16 mouse cellular contexts compared by ENCODE assay signal in the genomic region with DNA sequence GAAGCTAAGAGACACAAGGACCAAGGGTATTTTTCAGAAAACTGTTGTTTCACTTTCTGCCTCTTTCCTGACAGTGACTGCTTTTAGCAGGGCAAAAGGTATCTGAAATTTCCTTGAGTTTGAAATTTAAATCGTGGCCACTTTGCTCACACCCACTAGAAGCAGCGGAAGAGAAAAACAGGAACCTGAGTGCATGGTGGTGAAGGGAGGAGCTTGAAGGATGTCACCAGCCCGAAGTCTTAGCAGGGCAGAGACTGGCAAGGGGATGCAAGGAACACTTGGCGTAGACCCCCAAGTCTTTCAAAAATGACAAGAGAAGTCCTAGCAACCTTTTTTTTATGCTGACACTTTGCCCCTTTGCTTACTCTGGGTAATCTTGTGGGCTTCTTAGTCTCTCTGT.
A peak's percentile ranks its signal among the peaks of the same experiment; 100 is the strongest.
DNase-seq lines count a peak whose midpoint lies in the region; ATAC-seq lines count a peak whose summit lies in the region.
"Had no signal": no experiment of that assay in that cellular context is flagged by ENCODE, and none has a peak within 500 bp of the region (broad histone marks: within the 10 kb centered on the region; RNA-seq: fewer than 3 reads in every experiment).

No protein-coding gene starts in this region.

- peak; percentile 96 for ATAC-seq in granulocyte monocyte progenitor cell, adult 5-6 weeks (replicated peaks; ENCODE audit: poor library complexity, severe bottlenecking)
- ATAC-seq: forebrain, embryonic 13.5 days; forebrain, postnatal 0 days had no signal

- intact Hi-C loops in left cerebral cortex, postnatal 14 days (cut with DNase I) = no loop called here

- DNase-seq in spleen, postnatal 36 days (ENCODE audit: low spot score in 2 of 2) = peak; percentile 4 to 13
- DNase-seq in spleen, adult 18-20 months = no peak
- peak; percentile 9 for DNase-seq in naive thymus-derived CD4-positive, alpha-beta T cell, adult 2 months (ENCODE audit: low read depth)
- no peak for DNase-seq in kidney, adult 18-20 months
- no peak for DNase-seq in left cerebral cortex, postnatal 14 days (ENCODE audit: low spot score in 2 of 2)
- DNase-seq in heart, adult 18-20 months = no peak
- DNase-seq: adrenal gland, postnatal 14 days; cerebellum, adult 11-12 months; cerebellum, adult 9-10 months; cerebellum, postnatal 25 days; forebrain, postnatal 0 days; gastrocnemius, postnatal 36 days; heart, adult 2 months; heart, postnatal 14 days had no signal

Comparison
In these comparisons a context has a peak if more than half of its experiments do, and no peak if none do; other contexts are left out.
1. DNase-seq: peak in spleen, postnatal 36 days (2 of 2) and naive thymus-derived CD4-positive, alpha-beta T cell, adult 2 months (single experiment); none in spleen, adult 18-20 months (0 of 2), kidney, adult 18-20 months (single experiment), left cerebral cortex, postnatal 14 days (0 of 2) and heart, adult 18-20 months (0 of 2).